Mouse (Mus musculus) liver, embryonic 15.5 days (tissue): ENCODE data around the gene Dll4. TPM values are rescaled to one million over a fixed set of nuclear protein-coding genes. Genes with fewer than 3 reads are reported as not detected.

Experiments used
- ATAC-seq: fragments of 200-750 bp; cut with Nextera tagmentation; 2 replicates; pipeline ENCODE4 v1.8.0; 2017; ENCODE audit warnings: moderate number of reproducible peaks, mild to moderate bottlenecking, moderate library complexity; ENCODE audit not compliant: insufficient read depth
- H3K27ac ChIP-seq: fragments of 300-500 bp; sonication (generic); replicated peaks from 2 replicates; pipeline ENCODE4 v1.5.1; 2015; ENCODE audit warnings: mild to moderate bottlenecking, inconsistent platforms
- H3K27me3 ChIP-seq: fragments of 300-500 bp; sonication (generic); 2 replicates; pipeline ENCODE4 v1.6.1; 2015; ENCODE audit warnings: mild to moderate bottlenecking, inconsistent platforms
- H3K36me3 ChIP-seq: fragments of 300-500 bp; sonication (generic); replicated peaks from 2 replicates; pipeline ENCODE4 v1.6.1; 2015; ENCODE audit warnings: moderate library complexity, mild to moderate bottlenecking, inconsistent platforms
- H3K4me1 ChIP-seq: fragments of 300-500 bp; sonication (generic); replicated peaks from 2 replicates; pipeline ENCODE4 v1.6.1; 2015; ENCODE audit warnings: inconsistent platforms
- H3K4me2 ChIP-seq: fragments of 300-500 bp; sonication (generic); 2 replicates; pipeline ENCODE4 v1.6.1; 2015; ENCODE audit warnings: moderate library complexity, mild to moderate bottlenecking, inconsistent platforms
- H3K4me3 ChIP-seq: fragments of 300-500 bp; sonication (generic); replicated peaks from 2 replicates; pipeline ENCODE4 v1.5.1; 2015; ENCODE audit warnings: mild to moderate bottlenecking, inconsistent platforms
- H3K9ac ChIP-seq: fragments of 300-500 bp; sonication (generic); 2 replicates; pipeline ENCODE4 v1.6.1; 2015; ENCODE audit warnings: moderate library complexity, mild to moderate bottlenecking, inconsistent platforms
- H3K9me3 ChIP-seq: fragments of 300-500 bp; sonication (generic); replicated peaks from 2 replicates; pipeline ENCODE4 v1.6.1; 2016; ENCODE audit warnings: inconsistent platforms
- WGBS: fragments of 180-500 bp; shearing (Covaris S2); methylation state at CpG from one replicate; pipeline ENCODE4 v1.1.7; 2015; ENCODE audit warnings: mixed read lengths; ENCODE audit not compliant: insufficient replicate concordance; 5-methylcytosine and 5-hydroxymethylcytosine counted together
- polyA plus RNA-seq: library from polyadenylated mRNA; unstranded; fragments of >200 nt; fragmentation: Nextera tagmentation; extraction: Ambion mirVana; gene quantifications from 2 replicates; pipeline ENCODE4 v1.2.1, GENCODE M21; 2015

Gene Dll4
- polyA plus RNA-seq, 1 experiment from 2014 or later = 1.9 TPM

DNA sequence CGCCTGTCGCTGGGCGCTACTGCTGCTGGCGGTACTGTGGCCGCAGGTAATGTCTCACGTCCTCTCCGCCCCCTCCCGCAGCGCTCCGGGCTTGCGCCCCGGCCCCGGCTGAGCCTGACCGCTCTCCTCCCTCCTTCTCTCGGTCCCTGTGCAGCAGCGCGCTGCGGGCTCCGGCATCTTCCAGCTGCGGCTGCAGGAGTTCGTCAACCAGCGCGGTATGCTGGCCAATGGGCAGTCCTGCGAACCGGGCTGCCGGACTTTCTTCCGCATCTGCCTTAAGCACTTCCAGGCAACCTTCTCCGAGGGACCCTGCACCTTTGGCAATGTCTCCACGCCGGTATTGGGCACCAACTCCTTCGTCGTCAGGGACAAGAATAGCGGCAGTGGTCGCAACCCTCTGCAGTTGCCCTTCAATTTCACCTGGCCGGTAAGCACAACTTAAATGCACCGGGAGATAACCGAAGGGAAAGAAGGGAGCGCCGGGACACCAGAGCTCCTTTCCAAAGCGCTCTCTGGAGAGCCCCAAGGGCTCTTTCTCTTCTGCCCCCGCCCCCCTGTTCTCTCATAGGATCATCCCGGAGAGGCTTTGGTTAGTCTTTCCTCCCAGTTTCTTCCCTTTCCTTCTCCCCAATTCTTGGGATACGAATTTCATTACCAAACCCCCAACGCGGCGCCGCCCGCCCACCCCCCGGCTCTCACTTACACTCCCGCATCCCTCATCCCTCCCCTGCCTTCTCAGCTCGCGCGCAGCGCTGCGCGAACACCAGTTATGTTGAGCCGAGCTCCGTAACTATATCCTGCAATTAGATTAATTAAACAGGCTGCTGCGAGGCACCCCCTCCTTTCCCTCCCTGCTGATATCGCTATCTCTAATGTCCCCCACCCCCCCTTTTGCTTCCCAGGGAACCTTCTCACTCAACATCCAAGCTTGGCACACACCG is 847 bp downstream of the Dll4 start:
- ATAC-seq = no peak
- under 1% methylated on average over 61 of the region's 61 CpGs for WGBS
- Histone ChIP-seq H3K27ac (no peak overlapping the region), H3K9ac (0 out of 2 replicates have a peak overlapping the region, but pooled peaks have one; percentile 25), H3K36me3 (no peaks in the 10 kb centered on the region), H3K4me2 (peak overlapping the region; percentile 68), H3K9me3 (no peaks in the 10 kb centered on the region), H3K27me3 (peaks cover 100% of the 10 kb centered on the region), H3K4me3 (peak overlapping the region; percentile 48), H3K4me1 (peaks cover 60% of the 10 kb centered on the region)

DNA sequence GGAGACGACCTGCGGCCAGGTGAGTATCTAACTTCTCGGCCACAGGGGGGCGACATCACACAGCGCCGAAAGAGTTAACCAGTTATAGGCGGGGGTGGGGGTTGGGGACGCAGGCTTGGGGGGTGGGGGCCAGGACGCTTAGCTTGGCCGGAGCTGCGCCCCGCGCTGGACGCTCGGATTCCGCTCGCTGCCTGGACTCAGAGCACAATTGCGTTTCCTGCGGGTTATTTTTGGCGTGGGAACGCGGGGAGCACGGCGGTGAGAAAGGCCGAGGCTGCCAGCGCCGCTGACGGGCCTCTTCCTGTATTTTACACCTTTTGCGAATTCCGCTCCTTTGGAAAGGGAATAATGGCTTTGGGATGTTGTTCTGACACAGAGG is 1.5 kb downstream of the Dll4 start:
- Histone ChIP-seq H3K4me2 (peak overlapping the region; percentile 68), H3K4me3 (peak overlapping the region; percentile 48), H3K27ac (no peak overlapping the region), H3K9me3 (no peaks in the 10 kb centered on the region), H3K27me3 (peaks cover 100% of the 10 kb centered on the region), H3K36me3 (no peaks in the 10 kb centered on the region), H3K4me1 (peaks cover 53% of the 10 kb centered on the region), H3K9ac (no peak overlapping the region)
- under 1% methylated on average over 30 of the region's 30 CpGs for WGBS
- no peak for ATAC-seq

DNA sequence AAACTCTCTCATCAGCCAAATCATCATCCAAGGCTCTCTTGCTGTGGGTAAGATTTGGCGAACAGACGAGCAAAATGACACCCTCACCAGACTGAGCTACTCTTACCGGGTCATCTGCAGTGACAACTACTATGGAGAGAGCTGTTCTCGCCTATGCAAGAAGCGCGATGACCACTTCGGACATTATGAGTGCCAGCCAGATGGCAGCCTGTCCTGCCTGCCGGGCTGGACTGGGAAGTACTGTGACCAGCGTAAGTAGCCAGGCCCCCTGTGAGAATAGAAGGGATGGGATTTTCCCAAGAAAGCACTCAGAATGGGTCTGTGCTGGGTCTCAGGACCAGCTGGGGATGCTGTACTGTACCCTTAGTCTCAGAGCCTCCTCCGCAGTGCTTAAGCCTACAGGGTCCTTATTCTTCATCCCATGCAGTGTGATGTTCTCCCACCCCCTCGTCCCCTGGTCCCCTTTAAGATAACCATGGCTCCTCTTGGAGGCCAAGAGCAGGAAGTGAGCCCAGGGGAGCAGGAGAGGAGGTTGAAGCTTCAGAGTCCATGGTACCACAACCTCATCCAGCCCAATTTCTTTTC is 2.5 kb downstream of the Dll4 start:
- no peak overlapping the region for H3K4me3 ChIP-seq
- ATAC-seq = no peak
- no peaks in the 10 kb centered on the region for H3K36me3 ChIP-seq
- H3K27me3 ChIP-seq = peaks cover 100% of the 10 kb centered on the region
- peaks cover 43% of the 10 kb centered on the region for H3K4me1 ChIP-seq
- H3K9me3 ChIP-seq = no peaks in the 10 kb centered on the region
- WGBS = 36% methylated on average over 11 of the region's 11 CpGs
- peak overlapping the region; percentile 1; the same call in 1 of the 2 replicates for H3K4me2 ChIP-seq
- H3K9ac ChIP-seq = no peak overlapping the region
- H3K27ac ChIP-seq = no peak overlapping the region

DNA sequence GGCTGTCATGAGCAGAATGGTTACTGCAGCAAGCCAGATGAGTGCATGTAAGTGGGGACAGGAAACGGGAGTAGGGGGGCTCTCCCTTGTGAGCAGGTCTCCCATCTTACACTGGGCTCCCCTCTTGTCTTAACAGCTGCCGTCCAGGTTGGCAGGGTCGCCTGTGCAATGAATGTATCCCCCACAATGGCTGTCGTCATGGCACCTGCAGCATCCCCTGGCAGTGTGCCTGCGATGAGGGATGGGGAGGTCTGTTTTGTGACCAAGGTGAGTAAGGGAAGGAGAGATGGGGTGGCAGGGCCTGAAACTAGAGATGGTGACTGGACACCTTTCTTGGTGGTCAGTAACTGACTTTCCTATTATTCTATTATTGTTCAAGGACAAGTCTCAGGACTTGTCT is 3.0 kb downstream of the Dll4 start:
- ATAC-seq = no peak
- H3K27me3 ChIP-seq = peaks cover 96% of the 10 kb centered on the region
- no peaks in the 10 kb centered on the region for H3K9me3 ChIP-seq
- no peak overlapping the region for H3K4me3 ChIP-seq
- H3K4me1 ChIP-seq = peaks cover 40% of the 10 kb centered on the region
- H3K9ac ChIP-seq = no peak overlapping the region
- H3K4me2 ChIP-seq = no peak overlapping the region
- H3K27ac ChIP-seq = no peak overlapping the region
- 35% methylated on average over 5 of the region's 5 CpGs for WGBS
- H3K36me3 ChIP-seq = no peaks in the 10 kb centered on the region

DNA sequence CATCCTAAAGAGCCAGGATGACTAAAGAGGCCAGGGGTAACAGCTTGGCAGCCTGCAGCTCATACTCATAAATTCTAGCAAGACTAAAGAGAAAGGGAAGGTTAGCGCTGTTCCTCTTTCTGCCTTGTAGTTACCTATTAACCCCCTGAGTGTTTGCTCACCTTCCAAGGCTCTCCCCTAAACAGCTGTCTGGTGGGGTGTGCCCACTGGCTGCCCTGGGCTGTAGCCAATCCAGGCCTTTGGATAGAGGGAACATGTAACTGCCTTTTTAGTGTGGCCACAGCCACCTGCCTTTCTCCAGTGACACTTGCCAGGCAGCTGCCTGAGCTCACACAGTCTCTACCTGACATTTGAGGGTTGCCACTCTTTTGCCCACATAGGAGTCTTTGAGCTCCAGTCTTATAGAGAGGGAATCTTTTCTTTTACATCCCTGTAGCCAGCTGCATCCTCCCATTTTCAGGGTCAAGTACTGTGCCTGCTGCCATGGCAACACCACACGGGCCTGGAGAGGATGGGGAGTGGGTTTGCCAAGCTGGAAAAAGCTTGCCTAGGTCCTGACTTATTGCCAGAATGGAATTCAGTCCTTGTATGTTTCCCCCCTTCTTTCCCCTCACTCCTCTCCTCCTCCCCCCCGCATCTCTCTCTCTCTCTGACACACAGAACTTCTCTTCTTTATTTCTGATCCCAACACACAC is 3.7 kb downstream of the Dll4 start:
- ATAC-seq = peak; percentile 37; the same call in 1 of the 2 replicates
- Histone ChIP-seq H3K27ac (no peak overlapping the region), H3K27me3 (peaks cover 96% of the 10 kb centered on the region), H3K9me3 (no peaks in the 10 kb centered on the region), H3K4me3 (no peak overlapping the region), H3K9ac (no peak overlapping the region), H3K4me1 (peaks cover 33% of the 10 kb centered on the region), H3K36me3 (no peaks in the 10 kb centered on the region), H3K4me2 (no peak overlapping the region)
- WGBS = 36% methylated on average over 3 of the region's 3 CpGs

DNA sequence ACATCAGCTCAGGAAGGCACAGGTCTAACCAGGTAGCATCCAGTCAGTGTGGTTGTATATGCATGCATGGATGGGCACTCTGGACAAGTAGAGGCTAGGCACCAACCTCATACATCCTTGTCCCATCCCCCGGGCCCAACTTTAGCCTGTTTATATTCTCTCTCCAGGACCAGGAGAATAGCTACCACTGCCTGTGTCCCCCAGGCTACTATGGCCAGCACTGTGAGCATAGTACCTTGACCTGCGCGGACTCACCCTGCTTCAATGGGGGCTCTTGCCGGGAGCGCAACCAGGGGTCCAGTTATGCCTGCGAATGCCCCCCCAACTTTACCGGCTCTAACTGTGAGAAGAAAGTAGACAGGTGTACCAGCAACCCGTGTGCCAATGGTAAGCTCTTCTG is 5.2 kb downstream of the Dll4 start:
- H3K4me2 ChIP-seq = no peak overlapping the region
- 81% methylated on average over 8 of the region's 8 CpGs for WGBS
- ATAC-seq = no peak
- no peak overlapping the region for H3K9ac ChIP-seq
- no peak overlapping the region for H3K4me3 ChIP-seq
- H3K9me3 ChIP-seq = no peaks in the 10 kb centered on the region
- peaks cover 95% of the 10 kb centered on the region for H3K27me3 ChIP-seq
- H3K27ac ChIP-seq = no peak overlapping the region
- H3K36me3 ChIP-seq = no peaks in the 10 kb centered on the region
- peaks cover 18% of the 10 kb centered on the region for H3K4me1 ChIP-seq

DNA sequence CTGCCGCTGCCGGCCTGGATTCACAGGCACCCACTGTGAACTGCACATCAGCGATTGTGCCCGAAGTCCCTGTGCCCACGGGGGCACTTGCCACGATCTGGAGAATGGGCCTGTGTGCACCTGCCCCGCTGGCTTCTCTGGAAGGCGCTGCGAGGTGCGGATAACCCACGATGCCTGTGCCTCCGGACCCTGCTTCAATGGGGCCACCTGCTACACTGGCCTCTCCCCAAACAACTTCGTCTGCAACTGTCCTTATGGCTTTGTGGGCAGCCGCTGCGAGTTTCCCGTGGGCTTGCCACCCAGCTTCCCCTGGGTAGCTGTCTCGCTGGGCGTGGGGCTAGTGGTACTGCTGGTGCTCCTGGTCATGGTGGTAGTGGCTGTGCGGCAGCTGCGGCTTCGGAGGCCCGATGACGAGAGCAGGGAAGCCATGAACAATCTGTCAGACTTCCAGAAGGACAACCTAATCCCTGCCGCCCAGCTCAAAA is 6.6 kb downstream of the Dll4 start:
- no peak for ATAC-seq
- WGBS = 75% methylated on average over 24 of the region's 24 CpGs
- Histone ChIP-seq H3K36me3 (no peaks in the 10 kb centered on the region), H3K4me3 (no peak overlapping the region), H3K9me3 (no peaks in the 10 kb centered on the region), H3K27ac (no peak overlapping the region), H3K4me2 (no peak overlapping the region), H3K27me3 (peaks cover 95% of the 10 kb centered on the region), H3K9ac (no peak overlapping the region), H3K4me1 (peaks cover 8% of the 10 kb centered on the region)

DNA sequence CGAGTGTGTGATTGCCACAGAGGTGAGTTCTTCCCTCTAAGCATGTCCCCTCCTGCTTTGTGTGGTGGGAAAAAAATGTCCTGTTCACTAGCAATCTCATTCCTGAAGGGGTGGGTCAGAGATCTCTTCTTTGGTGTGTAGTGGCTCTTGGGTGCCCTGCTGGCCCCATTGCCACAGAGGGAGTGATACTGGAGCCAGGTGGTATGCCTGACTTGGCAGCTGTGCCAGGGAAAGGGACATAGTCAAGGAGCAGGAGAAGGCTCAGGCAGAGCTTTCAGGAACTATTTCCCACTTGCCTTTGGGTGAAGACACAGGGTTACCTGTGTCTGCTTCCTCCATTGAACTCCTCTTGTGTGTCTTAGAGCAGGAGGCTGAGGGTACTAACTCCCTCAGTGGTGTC is 8.6 kb downstream of the Dll4 start:
- Histone ChIP-seq H3K27ac (no peak overlapping the region), H3K4me3 (no peak overlapping the region), H3K27me3 (peaks cover 83% of the 10 kb centered on the region), H3K4me2 (no peak overlapping the region), H3K9ac (no peak overlapping the region), H3K4me1 (peaks cover 16% of the 10 kb centered on the region), H3K9me3 (no peaks in the 10 kb centered on the region), H3K36me3 (no peaks in the 10 kb centered on the region)
- ATAC-seq = no peak
- 31% methylated on average over 1 of the region's 1 CpGs for WGBS

DNA sequence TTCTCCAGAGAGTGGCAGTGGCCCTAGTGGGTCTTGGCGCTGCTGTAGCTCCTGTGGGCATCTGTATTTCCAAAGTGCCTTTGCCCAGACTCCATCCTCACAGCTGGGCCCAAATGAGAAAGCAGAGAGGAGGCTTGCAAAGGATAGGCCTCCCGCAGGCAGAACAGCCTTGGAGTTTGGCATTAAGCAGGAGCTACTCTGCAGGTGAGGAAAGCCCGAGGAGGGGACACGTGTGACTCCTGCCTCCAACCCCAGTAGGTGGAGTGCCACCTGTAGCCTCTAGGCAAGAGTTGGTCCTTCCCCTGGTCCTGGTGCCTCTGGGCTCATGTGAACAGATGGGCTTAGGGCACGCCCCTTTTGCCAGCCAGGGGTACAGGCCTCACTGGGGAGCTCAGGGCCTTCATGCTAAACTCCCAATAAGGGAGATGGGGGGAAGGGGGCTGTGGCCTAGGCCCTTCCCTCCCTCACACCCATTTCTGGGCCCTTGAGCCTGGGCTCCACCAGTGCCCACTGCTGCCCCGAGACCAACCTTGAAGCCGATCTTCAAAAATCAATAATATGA is 9.5 kb downstream of the Dll4 start:
- Histone ChIP-seq H3K9ac (no peak overlapping the region), H3K4me3 (no peak overlapping the region), H3K9me3 (no peaks in the 10 kb centered on the region), H3K4me2 (no peak overlapping the region), H3K4me1 (peaks cover 16% of the 10 kb centered on the region), H3K27ac (no peak overlapping the region), H3K27me3 (peaks cover 75% of the 10 kb centered on the region), H3K36me3 (no peaks in the 10 kb centered on the region)
- WGBS = 75% methylated on average over 7 of the region's 7 CpGs
- no peak for ATAC-seq

DNA sequence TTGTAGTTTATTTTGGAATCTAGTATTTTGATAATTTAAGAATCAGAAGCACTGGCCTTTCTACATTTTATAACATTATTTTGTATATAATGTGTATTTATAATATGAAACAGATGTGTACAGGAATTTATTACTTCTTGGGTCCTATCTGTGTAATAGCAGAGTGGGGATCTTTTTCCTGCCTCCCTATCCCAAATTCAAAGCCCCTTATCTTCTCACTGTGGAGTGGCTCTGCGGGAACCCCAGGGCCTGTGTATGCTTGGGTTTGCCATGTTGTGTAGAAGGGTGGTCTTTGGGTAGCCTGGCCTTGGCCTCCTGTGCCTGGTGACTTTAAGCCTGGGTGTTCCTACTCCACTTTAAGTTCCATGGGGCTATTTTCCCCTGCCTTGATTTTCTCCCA is 10.0 kb downstream of the Dll4 start:
- Histone ChIP-seq H3K4me2 (no peak overlapping the region), H3K4me3 (no peak overlapping the region), H3K4me1 (peaks cover 16% of the 10 kb centered on the region), H3K9me3 (no peaks in the 10 kb centered on the region), H3K27ac (no peak overlapping the region), H3K27me3 (peaks cover 73% of the 10 kb centered on the region), H3K9ac (no peak overlapping the region), H3K36me3 (no peaks in the 10 kb centered on the region)
- ATAC-seq = no peak
- WGBS = 80% methylated on average over 1 of the region's 1 CpGs

DNA sequence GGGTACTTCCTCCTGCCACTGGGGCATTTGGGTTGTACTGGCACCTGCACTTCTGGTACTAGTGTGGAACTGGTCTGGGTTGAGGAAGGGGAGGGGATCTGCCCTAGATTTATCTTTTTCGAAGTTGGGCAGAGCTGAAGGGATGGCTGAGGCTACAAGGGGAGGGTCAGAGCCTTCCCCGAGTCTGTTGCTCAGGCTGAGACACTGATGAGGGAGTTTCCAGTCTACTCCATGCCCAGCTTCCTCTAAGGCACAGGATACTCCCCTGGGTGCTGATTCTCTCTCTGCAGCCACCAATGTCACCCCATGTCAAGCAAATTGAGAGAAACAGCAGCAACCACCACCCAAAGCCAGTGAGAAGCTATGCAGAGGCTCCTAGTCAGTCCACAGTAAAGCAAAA is 10.4 kb downstream of the Dll4 start:
- 23% methylated on average over 2 of the region's 2 CpGs for WGBS
- ATAC-seq = no peak
- Histone ChIP-seq H3K27ac (no peak overlapping the region), H3K4me1 (peaks cover 16% of the 10 kb centered on the region), H3K4me2 (no peak overlapping the region), H3K9me3 (no peaks in the 10 kb centered on the region), H3K27me3 (peaks cover 68% of the 10 kb centered on the region), H3K4me3 (no peak overlapping the region), H3K9ac (no peak overlapping the region), H3K36me3 (no peaks in the 10 kb centered on the region)
